Mouse (Mus musculus): ENCODE data around the gene Whrn.

- TF ChIP-seq POLR2A (IDR thresholded peaks at IDR 0.05; ENCODE audit: borderline replicate concordance, control insufficient read depth, low read depth, low read length) (no peak), CTCF (IDR thresholded peaks at IDR 0.05; ENCODE audit: control insufficient read depth, insufficient read depth, low read length) (no peak)
Measured at GRCm38 (mm10) chr4:63483741-63484140, 12.1 kb downstream of the Whrn start.
